Mouse (Mus musculus): Measurements from ENCODE around the gene Pakap. TPM values are rescaled to one million over a fixed set of nuclear protein-coding genes. Genes with fewer than 3 reads are reported as not detected.

The Pakap gene
- total RNA-seq, 2 experiments from 2014 or later, result 19.1 to 19.2 TPM

- DNase-seq (ENCODE audit: low spot score in 2 of 2), result peak; percentile 69 to 88
Measured at GRCm38 (mm10) chr4:57672996-57673906, 105.3 kb downstream of the Pakap start.

GRCm38 (mm10) chr4:57674351-57674750, 106.4 kb downstream of the Pakap start:
- DNase-seq (ENCODE audit: low spot score in 2 of 2), result no peak

- peak in 1 of 2 experiments; percentile 73 for DNase-seq (ENCODE audit: low spot score in 2 of 2)
Measured at GRCm38 (mm10) chr4:57675387-57675786, 107.4 kb downstream of the Pakap start.

GRCm38 (mm10) chr4:57677916-57678315, 109.9 kb downstream of the Pakap start:
- DNase-seq (ENCODE audit: low spot score in 2 of 2), result no peak

- DNase-seq (ENCODE audit: low spot score in 2 of 2), result no peak
Measured at GRCm38 (mm10) chr4:57678991-57679457, 111.0 kb downstream of the Pakap start.

GRCm38 (mm10) chr4:57680186-57680585, 112.2 kb downstream of the Pakap start:
- DNase-seq (ENCODE audit: low spot score in 2 of 2), result no peak

GRCm38 (mm10) chr4:57681511-57681910, 113.5 kb downstream of the Pakap start:
- DNase-seq (ENCODE audit: low spot score in 2 of 2), result no peak

GRCm38 (mm10) chr4:57682341-57682740, 114.4 kb downstream of the Pakap start:
- DNase-seq (ENCODE audit: low spot score in 2 of 2), result no peak

- DNase-seq (ENCODE audit: low spot score in 2 of 2), result no peak
Measured at GRCm38 (mm10) chr4:57682944-57683343, 115.0 kb downstream of the Pakap start.

- DNase-seq (ENCODE audit: low spot score in 2 of 2), result no peak
Measured at GRCm38 (mm10) chr4:57684676-57685215, 116.8 kb downstream of the Pakap start.

GRCm38 (mm10) chr4:57686736-57687135, 118.8 kb downstream of the Pakap start:
- no peak for DNase-seq (ENCODE audit: low spot score in 2 of 2)

GRCm38 (mm10) chr4:57687583-57687982, 119.6 kb downstream of the Pakap start:
- no peak for DNase-seq (ENCODE audit: low spot score in 2 of 2)

GRCm38 (mm10) chr4:57688131-57688530, 120.2 kb downstream of the Pakap start:
- no peak for DNase-seq (ENCODE audit: low spot score in 2 of 2)

GRCm38 (mm10) chr4:57690001-57690400, 122.0 kb downstream of the Pakap start:
- DNase-seq (ENCODE audit: low spot score in 2 of 2), result no peak

- DNase-seq (ENCODE audit: low spot score in 2 of 2), result no peak
Measured at GRCm38 (mm10) chr4:57690805-57691204, 122.8 kb downstream of the Pakap start.

GRCm38 (mm10) chr4:57694356-57695136, 126.6 kb downstream of the Pakap start:
- DNase-seq (ENCODE audit: low spot score in 2 of 2), result no peak

- no peak for DNase-seq (ENCODE audit: low spot score in 2 of 2)
Measured at GRCm38 (mm10) chr4:57696955-57697354, 129.0 kb downstream of the Pakap start.

GRCm38 (mm10) chr4:57697918-57698611, 130.1 kb downstream of the Pakap start:
- DNase-seq (ENCODE audit: low spot score in 2 of 2), result no peak

- DNase-seq (ENCODE audit: low spot score in 2 of 2), result no peak
Measured at GRCm38 (mm10) chr4:57701576-57701975, 133.6 kb downstream of the Pakap start.

- no peak for DNase-seq (ENCODE audit: low spot score in 2 of 2)
Measured at GRCm38 (mm10) chr4:57703574-57704470, 135.8 kb downstream of the Pakap start.
